ENCODE assay signal across 14 mouse cellular contexts in the genomic region with DNA sequence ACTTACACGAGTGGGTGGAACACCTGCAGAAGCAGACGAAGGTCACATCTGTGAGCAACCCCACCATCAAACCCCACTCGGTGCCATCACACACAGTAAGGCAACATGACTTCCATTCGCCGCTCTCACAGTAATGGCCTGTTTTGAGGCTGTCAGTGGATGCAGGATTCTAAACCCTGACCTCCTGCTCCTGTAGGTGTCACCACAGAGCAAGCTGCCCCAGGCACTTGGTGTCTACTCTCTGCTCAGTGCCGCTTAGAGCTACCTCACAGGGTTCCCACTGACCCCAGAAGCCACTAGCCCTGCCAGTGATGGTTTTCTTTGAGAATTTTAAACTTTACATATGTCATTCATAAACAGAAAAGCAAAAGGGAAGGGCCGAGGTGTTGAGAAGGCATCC. TPM values are rescaled to one million over a fixed set of nuclear protein-coding genes. Genes with fewer than 3 reads are reported as not detected.
DNase-seq lines count a peak whose midpoint lies in the region; TF ChIP-seq lines count a peak whose summit lies in the region.
"Had no signal": no experiment of that assay in that cellular context is flagged by ENCODE, and none has a peak within 500 bp of the region (broad histone marks: within the 10 kb centered on the region; RNA-seq: fewer than 3 reads in every experiment).

No protein-coding gene starts in this region.

- TF ChIP-seq CTCF in lung, adult 2 months (IDR thresholded peaks at IDR 0.05; ENCODE audit: insufficient read depth, low read length): peak; percentile 26; the same call in 1 of the 2 replicates

- DNase-seq in adrenal gland, postnatal 36 days: peak; percentile 27 to 30
- no peak for DNase-seq in adrenal gland, postnatal 14 days
- DNase-seq in heart, postnatal 4 days: peak; percentile 25
- DNase-seq in heart, adult 8-10 months (ENCODE audit: low spot score): no peak
- no peak for DNase-seq in lung, adult 2 months
- no peak for DNase-seq in lung, postnatal 4 days
- peak; percentile 11 for DNase-seq in embryo, embryonic 10.5 days (ENCODE audit: low spot score)
- DNase-seq in ovary, postnatal 10 days (ENCODE audit: low spot score): no peak
- DNase-seq: gastrocnemius, postnatal 14 days had no signal

- 77% methylated on average over 7 of the region's 7 CpGs for WGBS in lung, adult 2 months

- H3K4me3 ChIP-seq in lung, adult 2 months (replicated peaks; ENCODE audit: extremely low read depth, low read depth, low read length): no peak overlapping the region
- H3K4me3 ChIP-seq: limb, embryonic 15.5 days; stomach, embryonic 15.5 days had no signal

- TF ChIP-seq POLR2A in lung, adult 2 months (IDR thresholded peaks at IDR 0.05; ENCODE audit: borderline replicate concordance, extremely low read depth, low read depth, low read length): no peak

- H3K4me1 ChIP-seq in lung, adult 2 months (ENCODE audit: control insufficient read depth, insufficient read depth, low read length): no peaks in the 10 kb centered on the region; the same call in 1 of the 2 replicates
- H3K4me1 ChIP-seq: limb, embryonic 15.5 days; stomach, embryonic 15.5 days had no signal

RNA-seq across cellular contexts. Expression of a gene that starts 25.1 kb away (rescaled TPM):
- not detected for total RNA-seq in adrenal gland, postnatal 36 days (2021)
- total RNA-seq in adrenal gland, postnatal 14 days (2021): not detected in 2 replicates
- not detected for total RNA-seq in heart, postnatal 4 days (2021)
- not detected for total RNA-seq in heart, adult 8-10 months (2022)
- polyA plus RNA-seq in lung, adult 2 months (2012; rRNA removed): not detected in 2 replicates
- total RNA-seq: G1E; gastrocnemius, postnatal 14 days; heart, postnatal 10 days had no signal
- polyA plus RNA-seq: intestine, embryonic 16.5 days; limb, embryonic 15.5 days; stomach, embryonic 15.5 days had no signal

Comparison
In these comparisons a context has a peak if more than half of its experiments do, and no peak if none do; other contexts are left out.
1. DNase-seq: peak in adrenal gland, postnatal 36 days (2 of 2), heart, postnatal 4 days (single experiment) and embryo, embryonic 10.5 days (single experiment); none in adrenal gland, postnatal 14 days (single experiment), heart, adult 8-10 months (single experiment), lung, adult 2 months (single experiment), lung, postnatal 4 days (0 of 2) and ovary, postnatal 10 days (single experiment).